Mouse (Mus musculus) neural tube, embryonic 12.5 days (tissue): Measurements from ENCODE around the gene Lancl2. TPM values are rescaled to one million over a fixed set of nuclear protein-coding genes. Genes with fewer than 3 reads are reported as not detected.

ENCODE experiments used
- ATAC-seq: fragments of 200-750 bp; cut with Nextera tagmentation; 2 replicates; pipeline ENCODE4 v1.8.0; 2017; ENCODE audit warnings: low read depth, mild to moderate bottlenecking, moderate TSS enrichment, moderate library complexity; ENCODE audit not compliant: low FRiP score
- H3K27ac ChIP-seq: fragments of 300-500 bp; sonication (generic); 2 replicates; pipeline ENCODE4 v1.5.1; 2016
- H3K27me3 ChIP-seq: fragments of 300-500 bp; sonication (generic); replicated peaks from 2 replicates; pipeline ENCODE4 v1.6.1; 2016; ENCODE audit warnings: mild to moderate bottlenecking
- H3K36me3 ChIP-seq: fragments of 300-500 bp; sonication (generic); 2 replicates; pipeline ENCODE4 v1.6.1; 2016; ENCODE audit warnings: mild to moderate bottlenecking
- H3K4me1 ChIP-seq: fragments of 300-500 bp; sonication (generic); 2 replicates; pipeline ENCODE4 v1.6.1; 2016
- H3K4me2 ChIP-seq: fragments of 300-500 bp; sonication (generic); replicated peaks from 2 replicates; pipeline ENCODE4 v1.6.1; 2016; ENCODE audit warnings: mild to moderate bottlenecking
- H3K4me3 ChIP-seq: fragments of 300-500 bp; sonication (generic); 2 replicates; pipeline ENCODE4 v1.5.1; 2016
- H3K9ac ChIP-seq: fragments of 300-500 bp; sonication (generic); 2 replicates; pipeline ENCODE4 v1.6.1; 2016; ENCODE audit warnings: mild to moderate bottlenecking
- H3K9me3 ChIP-seq: fragments of 300-500 bp; sonication (generic); 2 replicates; pipeline ENCODE4 v1.6.1; 2016; ENCODE audit warnings: mild to moderate bottlenecking
- WGBS: fragments of 180-500 bp; shearing (Covaris S2); methylation state at CpG from one replicate; pipeline ENCODE4 v1.1.7; 2016; 5-methylcytosine and 5-hydroxymethylcytosine counted together
- polyA plus RNA-seq: library from polyadenylated mRNA; unstranded; fragments of >200 nt; fragmentation: Nextera tagmentation; extraction: Ambion mirVana; gene quantifications from 2 replicates; pipeline ENCODE4 v1.2.1, GENCODE M21; 2016

The Lancl2 gene
- polyA plus RNA-seq, 1 experiment from 2014 or later = 55.9 TPM

- Histone ChIP-seq H3K36me3 (peaks cover 5% of the 10 kb centered on the region; the same call in 1 of the 2 replicates), H3K4me1 (no peaks in the 10 kb centered on the region), H3K27me3 (no peaks in the 10 kb centered on the region), H3K9me3 (no peaks in the 10 kb centered on the region), H3K9ac (no peak overlapping the region), H3K27ac (no peak overlapping the region), H3K4me3 (no peak overlapping the region), H3K4me2 (no peak overlapping the region)
- WGBS = 80% methylated on average over 2 of the region's 2 CpGs
- ATAC-seq = no peak
Measured at GRCm38 (mm10) chr6:57743333-57743732, 41.0 kb downstream of the Lancl2 start.

DNA sequence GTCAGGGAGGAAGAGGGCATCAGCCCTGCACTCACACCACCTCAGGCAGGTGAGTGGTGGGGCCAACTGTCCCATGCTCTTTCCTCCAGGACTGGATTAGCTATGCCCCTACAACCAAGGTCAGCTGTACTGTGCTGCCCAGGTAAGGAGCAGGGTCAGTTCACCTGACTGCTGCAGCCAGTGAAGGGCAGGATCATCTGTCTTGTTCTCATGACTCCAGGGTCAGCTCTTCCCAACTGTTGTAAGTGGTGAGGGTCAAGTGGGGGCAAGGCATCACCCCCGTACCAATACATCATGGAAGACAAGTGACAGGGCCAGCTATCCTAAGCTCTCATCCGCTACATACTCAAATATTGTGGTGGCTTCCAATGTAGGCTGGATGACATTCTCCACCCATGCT is 41.8 kb downstream of the Lancl2 start:
- 95% methylated on average over 2 of the region's 2 CpGs for WGBS
- Histone ChIP-seq H3K27me3 (no peaks in the 10 kb centered on the region), H3K9ac (no peak overlapping the region), H3K4me3 (no peak overlapping the region), H3K9me3 (no peaks in the 10 kb centered on the region), H3K36me3 (no peaks in the 10 kb centered on the region), H3K4me2 (no peak overlapping the region), H3K27ac (no peak overlapping the region), H3K4me1 (no peaks in the 10 kb centered on the region)
- no peak for ATAC-seq

GRCm38 (mm10) chr6:57744974-57745747 is 42.8 kb downstream of the Lancl2 start:
- Histone ChIP-seq H3K36me3 (no peaks in the 10 kb centered on the region), H3K4me2 (no peak overlapping the region), H3K27me3 (no peaks in the 10 kb centered on the region), H3K9me3 (no peaks in the 10 kb centered on the region), H3K4me3 (no peak overlapping the region), H3K27ac (no peak overlapping the region), H3K9ac (no peak overlapping the region), H3K4me1 (no peaks in the 10 kb centered on the region)
- ATAC-seq = no peak
- 92% methylated on average over 4 of the region's 4 CpGs for WGBS

GRCm38 (mm10) chr6:57745748-57746129 is 43.4 kb downstream of the Lancl2 start:
- H3K4me1 ChIP-seq = no peaks in the 10 kb centered on the region
- H3K27me3 ChIP-seq = no peaks in the 10 kb centered on the region
- no peaks in the 10 kb centered on the region for H3K9me3 ChIP-seq
- no peaks in the 10 kb centered on the region for H3K36me3 ChIP-seq
- H3K4me2 ChIP-seq = no peak overlapping the region
- no peak for ATAC-seq
- no peak overlapping the region for H3K4me3 ChIP-seq
- H3K27ac ChIP-seq = no peak overlapping the region
- WGBS = 91% methylated on average over 2 of the region's 2 CpGs
- H3K9ac ChIP-seq = no peak overlapping the region

DNA sequence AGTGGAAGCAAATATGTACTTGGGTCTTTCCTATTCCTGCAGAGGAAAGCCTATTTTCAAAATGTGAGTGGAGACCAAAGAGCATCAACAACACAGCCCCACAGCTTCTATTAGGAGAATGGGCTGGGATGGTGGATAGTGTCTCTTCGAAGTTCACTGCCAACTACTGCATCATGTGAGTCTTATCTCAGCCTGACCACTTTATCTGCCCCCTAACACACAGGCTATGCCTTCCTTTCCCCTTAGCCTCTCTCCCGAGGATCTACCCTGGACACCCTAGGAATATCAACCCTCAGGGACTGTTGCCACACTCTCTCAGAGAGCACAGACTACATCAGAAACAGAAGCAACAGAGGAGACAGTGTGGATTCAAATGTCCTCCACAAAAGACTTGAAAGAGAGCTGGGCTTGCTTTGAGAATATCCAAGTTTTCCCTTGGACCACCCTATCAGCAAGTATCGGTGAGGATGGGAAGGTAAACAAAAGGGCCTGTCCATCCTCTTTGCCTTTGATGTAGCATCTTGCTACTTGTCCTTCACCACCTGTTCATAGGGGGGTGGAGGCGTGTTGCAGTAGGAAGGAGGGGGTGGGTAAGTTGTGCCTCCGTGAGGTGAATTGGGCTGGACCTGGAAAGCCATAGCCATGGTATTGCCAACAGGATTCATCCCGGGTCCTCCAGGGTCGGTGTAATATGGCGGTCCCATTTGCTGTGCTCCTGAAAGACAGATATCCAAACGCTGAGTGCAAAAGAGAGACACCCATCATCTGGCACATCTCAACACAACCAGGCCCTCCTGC is 51.8 kb downstream of the Lancl2 start:
- Histone ChIP-seq H3K9me3 (no peaks in the 10 kb centered on the region), H3K9ac (no peak overlapping the region), H3K4me3 (no peak overlapping the region), H3K36me3 (peaks cover 33% of the 10 kb centered on the region), H3K4me2 (no peak overlapping the region), H3K4me1 (no peaks in the 10 kb centered on the region), H3K27ac (no peak overlapping the region), H3K27me3 (no peaks in the 10 kb centered on the region)
- 93% methylated on average over 9 of the region's 9 CpGs for WGBS
- no peak for ATAC-seq

DNA sequence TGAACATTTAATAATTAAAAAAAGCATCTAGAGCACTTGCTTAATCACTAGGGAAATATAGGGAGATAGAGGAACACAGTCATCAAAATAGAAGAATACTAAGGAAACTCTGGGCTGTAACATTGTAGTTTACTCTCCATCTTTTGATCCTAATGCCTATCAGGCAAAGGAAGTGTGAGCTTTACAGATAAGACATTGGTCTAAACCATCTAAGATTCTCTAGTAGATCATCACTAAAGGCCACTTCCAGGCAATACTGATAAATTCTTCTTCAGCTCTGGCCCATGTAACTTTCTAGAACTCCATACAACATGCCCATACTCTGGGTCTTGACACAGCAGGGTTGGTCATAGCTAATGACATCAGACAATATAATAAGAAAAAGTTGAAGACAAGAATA is 60.7 kb downstream of the Lancl2 start:
- no peak overlapping the region for H3K27ac ChIP-seq
- H3K9me3 ChIP-seq = no peaks in the 10 kb centered on the region
- H3K4me1 ChIP-seq = no peaks in the 10 kb centered on the region
- no peak for ATAC-seq
- no peak overlapping the region for H3K4me2 ChIP-seq
- H3K4me3 ChIP-seq = no peak overlapping the region
- H3K36me3 ChIP-seq = peaks cover 17% of the 10 kb centered on the region
- no peak overlapping the region for H3K9ac ChIP-seq
- no peaks in the 10 kb centered on the region for H3K27me3 ChIP-seq

- peaks cover 17% of the 10 kb centered on the region for H3K36me3 ChIP-seq
- H3K4me3 ChIP-seq = no peak overlapping the region
- no peak overlapping the region for H3K27ac ChIP-seq
- no peak overlapping the region for H3K9ac ChIP-seq
- H3K4me1 ChIP-seq = no peaks in the 10 kb centered on the region
- no peak overlapping the region for H3K4me2 ChIP-seq
- H3K27me3 ChIP-seq = no peaks in the 10 kb centered on the region
- WGBS = 80% methylated on average over 3 of the region's 3 CpGs
- H3K9me3 ChIP-seq = no peaks in the 10 kb centered on the region
- no peak for ATAC-seq
Measured at GRCm38 (mm10) chr6:57765095-57765878, 62.9 kb downstream of the Lancl2 start.

DNA sequence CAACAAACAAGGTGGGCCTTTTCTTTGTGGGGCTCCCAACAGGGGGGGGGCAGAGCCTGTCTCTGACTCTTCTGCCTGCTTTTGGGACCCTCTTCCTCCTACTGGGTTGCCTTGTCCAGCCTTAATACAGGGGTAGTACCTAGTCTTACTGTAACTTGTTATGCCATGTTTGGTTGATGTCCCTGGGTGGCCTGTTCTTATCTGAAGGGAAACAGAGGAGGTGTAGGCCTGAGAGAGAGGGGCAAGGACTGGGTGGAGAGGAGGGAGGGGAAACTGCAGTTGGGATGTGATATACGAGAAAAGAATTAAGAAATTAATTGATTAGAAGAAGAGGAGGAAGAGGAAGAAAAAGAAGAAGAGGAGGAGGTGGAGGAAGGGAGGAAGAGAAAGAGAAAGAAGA is 63.9 kb downstream of the Lancl2 start:
- no peak overlapping the region for H3K27ac ChIP-seq
- H3K9me3 ChIP-seq = no peaks in the 10 kb centered on the region
- WGBS = 92% methylated on average over 1 of the region's 1 CpGs
- no peaks in the 10 kb centered on the region for H3K27me3 ChIP-seq
- H3K36me3 ChIP-seq = peaks cover 14% of the 10 kb centered on the region; the same call in 1 of the 2 replicates
- ATAC-seq = no peak
- no peak overlapping the region for H3K4me2 ChIP-seq
- H3K4me3 ChIP-seq = no peak overlapping the region
- no peaks in the 10 kb centered on the region for H3K4me1 ChIP-seq
- H3K9ac ChIP-seq = no peak overlapping the region

GRCm38 (mm10) chr6:57767112-57767868 is 65.0 kb downstream of the Lancl2 start:
- H3K4me1 ChIP-seq = no peaks in the 10 kb centered on the region
- H3K27ac ChIP-seq = no peak overlapping the region
- no peaks in the 10 kb centered on the region for H3K9me3 ChIP-seq
- no peak overlapping the region for H3K4me2 ChIP-seq
- H3K36me3 ChIP-seq = peaks cover 9% of the 10 kb centered on the region; the same call in 1 of the 2 replicates
- WGBS = 87% methylated on average over 8 of the region's 8 CpGs
- no peaks in the 10 kb centered on the region for H3K27me3 ChIP-seq
- no peak for ATAC-seq
- no peak overlapping the region for H3K9ac ChIP-seq
- H3K4me3 ChIP-seq = no peak overlapping the region

DNA sequence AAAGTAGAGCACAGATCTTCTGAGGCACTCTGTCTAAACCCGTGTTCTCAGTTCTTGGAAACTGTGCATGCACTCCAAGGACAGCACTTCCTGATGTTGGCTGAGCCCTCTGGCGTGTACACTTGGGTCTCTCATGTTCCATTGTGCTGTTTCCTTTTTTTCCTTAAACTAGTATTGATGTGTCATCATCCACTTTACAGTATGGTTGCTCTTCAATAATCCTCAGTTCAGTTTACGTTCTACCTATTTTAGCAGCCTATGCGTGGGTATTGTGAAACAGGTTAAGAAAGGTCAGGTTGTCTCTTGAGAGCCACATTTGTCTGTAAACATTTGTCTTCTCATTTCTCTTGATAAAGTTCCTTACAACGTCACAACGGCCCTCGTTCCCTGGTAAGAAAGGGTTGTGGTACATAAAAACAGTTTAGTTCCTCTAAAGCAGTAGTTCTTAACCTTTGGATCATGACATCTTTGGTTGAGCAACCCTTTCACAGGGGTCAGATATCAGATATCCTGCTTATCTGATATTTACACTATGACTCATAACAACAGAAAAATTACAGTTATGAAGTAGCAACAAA is 66.7 kb downstream of the Lancl2 start:
- Histone ChIP-seq H3K36me3 (peaks cover 17% of the 10 kb centered on the region), H3K9me3 (no peaks in the 10 kb centered on the region), H3K27ac (no peak overlapping the region), H3K27me3 (no peaks in the 10 kb centered on the region), H3K4me2 (no peak overlapping the region), H3K4me1 (no peaks in the 10 kb centered on the region), H3K4me3 (no peak overlapping the region), H3K9ac (no peak overlapping the region)
- no peak for ATAC-seq
- 93% methylated on average over 7 of the region's 7 CpGs for WGBS

DNA sequence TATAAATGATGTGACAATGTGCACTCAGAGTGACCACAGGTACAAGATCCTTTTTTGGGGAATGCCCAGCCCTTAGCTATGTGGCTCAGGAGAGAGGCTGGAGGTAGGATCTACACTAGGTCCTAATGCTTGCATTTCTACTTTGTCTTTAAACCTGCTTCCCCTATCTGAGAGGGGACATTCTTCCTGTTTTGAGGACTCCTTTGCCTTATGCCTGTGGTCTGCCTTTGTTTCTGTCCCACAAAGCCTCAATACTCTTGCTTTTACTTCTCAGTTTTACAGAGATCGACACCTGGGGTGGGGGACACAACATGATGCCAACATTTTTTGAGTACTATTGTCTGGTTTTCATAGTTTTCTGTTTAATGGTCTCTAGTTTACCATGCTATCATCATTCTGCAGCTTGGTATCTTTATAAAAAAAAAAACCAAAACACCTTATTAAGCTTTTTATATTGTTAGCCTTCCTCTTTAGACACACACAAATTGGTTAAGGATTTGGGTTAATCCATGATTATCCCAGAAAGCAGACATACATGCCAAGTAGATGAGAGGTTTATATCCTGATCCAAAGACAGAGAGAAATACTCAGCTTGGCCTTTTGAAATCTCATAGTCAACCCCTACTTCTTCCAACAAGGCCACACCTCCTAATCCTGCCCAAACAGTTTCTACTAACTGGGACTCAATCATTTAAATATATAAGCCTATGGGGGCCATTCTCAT is 68.3 kb downstream of the Lancl2 start:
- H3K27me3 ChIP-seq = no peaks in the 10 kb centered on the region
- no peaks in the 10 kb centered on the region for H3K9me3 ChIP-seq
- H3K27ac ChIP-seq = no peak overlapping the region
- no peaks in the 10 kb centered on the region for H3K4me1 ChIP-seq
- H3K4me3 ChIP-seq = no peak overlapping the region
- 93% methylated on average over 1 of the region's 1 CpGs for WGBS
- ATAC-seq = no peak
- peaks cover 23% of the 10 kb centered on the region for H3K36me3 ChIP-seq
- H3K9ac ChIP-seq = no peak overlapping the region
- H3K4me2 ChIP-seq = no peak overlapping the region
